Mouse (Mus musculus): ENCODE measurements around the gene Hdac7.

The Hdac7 gene

GRCm38 (mm10) chr15:97854551-97854950 is 10.2 kb upstream of the Hdac7 start:
- peak in 1 of 2 experiments; percentile 31 for DNase-seq

- no peak for DNase-seq
Measured at GRCm38 (mm10) chr15:97854059-97854458, 9.8 kb upstream of the Hdac7 start.

- no peak for DNase-seq
Measured at GRCm38 (mm10) chr15:97852291-97852690, 8.0 kb upstream of the Hdac7 start.

- DNase-seq = no peak
Measured at GRCm38 (mm10) chr15:97851011-97851410, 6.7 kb upstream of the Hdac7 start.

- DNase-seq = peak in 1 of 2 experiments; percentile 48
Measured at GRCm38 (mm10) chr15:97850441-97850840, 6.1 kb upstream of the Hdac7 start.

GRCm38 (mm10) chr15:97849116-97849911 is 5.0 kb upstream of the Hdac7 start:
- peak; percentile 91 to 92 for DNase-seq

GRCm38 (mm10) chr15:97847866-97848265 is 3.6 kb upstream of the Hdac7 start:
- DNase-seq = no peak

GRCm38 (mm10) chr15:97847285-97847684 is 3.0 kb upstream of the Hdac7 start:
- no peak for DNase-seq

GRCm38 (mm10) chr15:97846121-97846882 is 2.0 kb upstream of the Hdac7 start:
- no peak for DNase-seq

GRCm38 (mm10) chr15:97843247-97843651 is 1.1 kb downstream of the Hdac7 start:
- DNase-seq = no peak

- no peak for DNase-seq
Measured at GRCm38 (mm10) chr15:97842058-97842457, 2.2 kb downstream of the Hdac7 start.

- no peak for DNase-seq
Measured at GRCm38 (mm10) chr15:97841383-97841782, 2.9 kb downstream of the Hdac7 start.

GRCm38 (mm10) chr15:97840781-97841180 is 3.5 kb downstream of the Hdac7 start:
- peak in 1 of 2 experiments; percentile 44 for DNase-seq

- DNase-seq = peak; percentile 92 to 94
Measured at GRCm38 (mm10) chr15:97839991-97840455, 4.3 kb downstream of the Hdac7 start.

- DNase-seq = no peak
Measured at GRCm38 (mm10) chr15:97839473-97839872, 4.8 kb downstream of the Hdac7 start.

- DNase-seq = no peak
Measured at GRCm38 (mm10) chr15:97839012-97839411, 5.3 kb downstream of the Hdac7 start.

- DNase-seq = no peak
Measured at GRCm38 (mm10) chr15:97838395-97838794, 5.9 kb downstream of the Hdac7 start.

GRCm38 (mm10) chr15:97837491-97838061 is 6.7 kb downstream of the Hdac7 start:
- peak in 1 of 2 experiments; percentile 46 for DNase-seq

GRCm38 (mm10) chr15:97836894-97837247 is 7.4 kb downstream of the Hdac7 start:
- DNase-seq = no peak

- no peak for DNase-seq
Measured at GRCm38 (mm10) chr15:97836153-97836893, 8.0 kb downstream of the Hdac7 start.

- DNase-seq = no peak
Measured at GRCm38 (mm10) chr15:97832764-97833479, 11.4 kb downstream of the Hdac7 start.

All from kidney, postnatal 36 days (tissue).